Mouse (Mus musculus) midbrain, embryonic 14.5 days (tissue): ENCODE results near the gene Hipk4. TPM values are rescaled to one million over a fixed set of nuclear protein-coding genes. Genes with fewer than 3 reads are reported as not detected.

Experiments
- ATAC-seq: fragments of 200-750 bp; cut with Nextera tagmentation; 2 replicates; pipeline ENCODE4 v1.8.0; 2017; ENCODE audit warnings: moderate number of reproducible peaks, moderate library complexity; ENCODE audit not compliant: low FRiP score, low TSS enrichment
- DNase-seq: peaks from one replicate; pipeline ENCODE4 v3.0.0-alpha.2; 2015
- H3K27ac ChIP-seq: fragments of 300-500 bp; sonication (generic); replicated peaks from 2 replicates; pipeline ENCODE4 v1.5.1; 2014; ENCODE audit warnings: mild to moderate bottlenecking, low read depth, low read length, moderate library complexity
- H3K27me3 ChIP-seq: fragments of 300-500 bp; sonication (generic); 2 replicates; pipeline ENCODE4 v1.6.1; 2014; ENCODE audit warnings: low read length, control low read depth, mixed read lengths; ENCODE audit not compliant: control insufficient read depth, insufficient read depth
- H3K36me3 ChIP-seq: fragments of 300-500 bp; sonication (generic); 2 replicates; pipeline ENCODE4 v1.6.1; 2014; ENCODE audit warnings: low read length, control low read depth; ENCODE audit not compliant: control insufficient read depth, insufficient read depth
- H3K4me1 ChIP-seq: fragments of 300-500 bp; sonication (generic); 2 replicates; pipeline ENCODE4 v1.6.1; 2014; ENCODE audit warnings: mild to moderate bottlenecking, antibody characterized with exemption, low read length, control low read depth; ENCODE audit not compliant: control insufficient read depth, insufficient read depth
- H3K4me2 ChIP-seq: fragments of 300-500 bp; sonication (generic); 2 replicates; pipeline ENCODE4 v1.6.1; 2014; ENCODE audit warnings: mild to moderate bottlenecking, low read length, moderate library complexity
- H3K4me3 ChIP-seq: fragments of 300-500 bp; sonication (generic); replicated peaks from 2 replicates; pipeline ENCODE4 v1.5.1; 2014; ENCODE audit warnings: low read depth, low read length
- H3K9ac ChIP-seq: fragments of 300-500 bp; sonication (generic); replicated peaks from 2 replicates; pipeline ENCODE4 v1.6.1; 2014; ENCODE audit warnings: mild to moderate bottlenecking, low read length, moderate library complexity
- H3K9me3 ChIP-seq: fragments of 300-500 bp; sonication (generic); 2 replicates; pipeline ENCODE4 v1.6.1; 2016; ENCODE audit warnings: low read length, control low read depth, mixed read lengths; ENCODE audit not compliant: control insufficient read depth
- WGBS: fragments of 180-500 bp; shearing (Covaris S2); extraction: QIAGEN DNeasy Blood & Tissue Kit; methylation state at CpG from one replicate; pipeline ENCODE4 v1.1.7; 2014; 5-methylcytosine and 5-hydroxymethylcytosine counted together
- polyA plus RNA-seq: library from polyadenylated mRNA; unstranded; fragments of >200 nt; fragmentation: Nextera tagmentation; extraction: Ambion mirVana; gene quantifications from 2 replicates; pipeline ENCODE4 v1.2.1, GENCODE M21; 2014

Gene Hipk4
- polyA plus RNA-seq, 1 experiment from 2014 or later, result 0.43 TPM

- Histone ChIP-seq H3K4me1 (no peaks in the 10 kb centered on the region), H3K4me3 (no peak overlapping the region), H3K4me2 (no peak overlapping the region), H3K36me3 (peaks cover 83% of the 10 kb centered on the region), H3K9ac (no peak overlapping the region), H3K27ac (no peak overlapping the region), H3K27me3 (no peaks in the 10 kb centered on the region), H3K9me3 (no peaks in the 10 kb centered on the region)
- ATAC-seq, result no peak
- DNase-seq, result peak; percentile 44
- 69% methylated on average over 6 of the region's 6 CpGs for WGBS
These were observed 53.8 kb downstream of the Hipk4 start for GRCm38 (mm10) chr7:27576914-27577313.

GRCm38 (mm10) chr7:27577589-27577988 is 54.5 kb downstream of the Hipk4 start:
- Histone ChIP-seq H3K36me3 (peaks cover 82% of the 10 kb centered on the region), H3K4me2 (no peak overlapping the region), H3K4me3 (no peak overlapping the region), H3K4me1 (no peaks in the 10 kb centered on the region), H3K9ac (no peak overlapping the region), H3K9me3 (no peaks in the 10 kb centered on the region), H3K27me3 (no peaks in the 10 kb centered on the region), H3K27ac (no peak overlapping the region)
- DNase-seq (no peak), ATAC-seq (no peak)
- 98% methylated on average over 6 of the region's 6 CpGs for WGBS

GRCm38 (mm10) chr7:27578465-27578864 is 55.4 kb downstream of the Hipk4 start:
- Histone ChIP-seq H3K27me3 (no peaks in the 10 kb centered on the region), H3K9me3 (no peaks in the 10 kb centered on the region), H3K9ac (no peak overlapping the region), H3K4me3 (no peak overlapping the region), H3K4me1 (no peaks in the 10 kb centered on the region), H3K36me3 (peaks cover 82% of the 10 kb centered on the region), H3K27ac (no peak overlapping the region), H3K4me2 (no peak overlapping the region)
- DNase-seq (no peak), ATAC-seq (no peak)
- WGBS, result 92% methylated on average over 7 of the region's 7 CpGs

- ATAC-seq (no peak), DNase-seq (no peak)
- H3K4me1 ChIP-seq, result no peaks in the 10 kb centered on the region
- no peaks in the 10 kb centered on the region for H3K9me3 ChIP-seq
- WGBS, result 92% methylated on average over 14 of the region's 14 CpGs
- H3K27me3 ChIP-seq, result no peaks in the 10 kb centered on the region
- H3K27ac ChIP-seq, result no peak overlapping the region
- H3K36me3 ChIP-seq, result peaks cover 77% of the 10 kb centered on the region
- no peak overlapping the region for H3K4me2 ChIP-seq
- H3K9ac ChIP-seq, result no peak overlapping the region
- no peak overlapping the region for H3K4me3 ChIP-seq
These were observed 57.5 kb downstream of the Hipk4 start for GRCm38 (mm10) chr7:27580380-27581174.

Other genes with a start within 250 kb of the Hipk4 start
- 6.4 and 7.4 TPM in 2 replicates for gene Ltbp4, start 185.6 kb upstream of the Hipk4 start, polyA plus RNA-seq
- gene Shkbp1, start 167.2 kb upstream of the Hipk4 start, polyA plus RNA-seq, result 50.4 and 52.5 TPM in 2 replicates
- not detected in 2 replicates for gene Gm20479, start 165.8 kb upstream of the Hipk4 start, polyA plus RNA-seq
- gene Sptbn4, start 75.6 kb upstream of the Hipk4 start, polyA plus RNA-seq, result 4.1 and 4.7 TPM in 2 replicates
- 8.9 and 17.3 TPM in 2 replicates for gene Blvrb, start 75.3 kb upstream of the Hipk4 start, polyA plus RNA-seq
- gene Sertad3, start 49.5 kb upstream of the Hipk4 start, polyA plus RNA-seq, result 6.6 and 9.8 TPM in 2 replicates
- gene Sertad1, start 36.4 kb upstream of the Hipk4 start, polyA plus RNA-seq, result 6.0 and 7.5 TPM in 2 replicates
- 0.77 and 0.97 TPM in 2 replicates for gene Prx, start 23.9 kb upstream of the Hipk4 start, polyA plus RNA-seq
- gene Pld3, start 30.0 kb downstream of the Hipk4 start, polyA plus RNA-seq, result 114 and 134 TPM in 2 replicates
- 26.3 and 35.3 TPM in 2 replicates for gene 2310022A10Rik, start 30.0 kb downstream of the Hipk4 start, polyA plus RNA-seq
- 51.0 and 67.0 TPM in 2 replicates for gene Akt2, start 68.3 kb downstream of the Hipk4 start, polyA plus RNA-seq
- gene Ttc9b, start 130.6 kb downstream of the Hipk4 start, polyA plus RNA-seq, result 71.3 and 104 TPM in 2 replicates
- gene Map3k10, start 151.3 kb downstream of the Hipk4 start, polyA plus RNA-seq, result 19.0 and 24.0 TPM in 2 replicates
- 15.1 and 15.5 TPM in 2 replicates for gene Zfp607b, start 166.1 kb downstream of the Hipk4 start, polyA plus RNA-seq
- gene Zfp60, start 208.1 kb downstream of the Hipk4 start, polyA plus RNA-seq, result 89.9 and 125 TPM in 2 replicates